Mouse (Mus musculus): ENCODE results near the gene Pkhd1. TPM values are rescaled to one million over a fixed set of nuclear protein-coding genes. Genes with fewer than 3 reads are reported as not detected.

The Pkhd1 gene
- total RNA-seq, 2 experiments from 2014 or later, result not detected

DNA sequence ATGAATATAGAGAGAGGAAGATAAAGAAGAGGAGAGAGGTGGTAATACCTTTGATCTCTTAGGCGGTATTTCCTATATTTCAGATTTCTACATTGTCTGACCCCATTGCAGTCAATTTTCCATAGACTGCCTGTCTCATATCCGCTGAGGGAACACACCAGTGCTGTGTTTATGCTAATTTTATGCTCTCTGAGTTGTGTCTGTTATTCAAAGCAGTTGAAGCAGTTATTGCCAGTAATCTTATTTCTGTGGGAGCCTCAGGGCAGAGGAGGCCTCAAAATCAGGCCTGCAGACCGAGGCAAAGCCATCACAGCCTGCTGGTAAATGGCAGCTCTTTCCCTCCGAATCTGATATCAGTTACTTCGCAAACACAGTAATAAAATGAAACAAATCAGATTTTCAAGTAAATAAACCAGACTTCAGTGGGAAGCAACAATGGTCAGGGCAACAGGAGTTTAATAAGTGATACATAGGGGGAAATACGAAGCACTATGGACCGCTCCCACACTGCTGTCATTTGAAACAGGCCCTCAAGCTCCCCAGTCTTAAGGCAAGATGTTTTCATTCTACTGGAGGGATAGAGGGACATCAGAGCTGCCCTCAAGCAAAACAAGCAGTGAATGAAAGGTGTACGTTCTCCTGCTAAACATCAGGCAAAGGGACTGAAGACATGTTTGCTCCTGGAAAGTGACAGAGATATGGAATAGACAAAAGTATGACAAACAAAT, 599.5 kb downstream of the Pkhd1 start:
- DNase-seq, result no peak
- intact Hi-C loops (cut with DNase I), result no loop called here

GRCm38 (mm10) chr1:20017619-20018018, 600.2 kb downstream of the Pkhd1 start:
- DNase-seq, result no peak
- intact Hi-C loops (cut with DNase I), result no loop called here

Other genes starting within 250 kb of the Pkhd1 start
- not detected for gene Il17a, start 112.8 kb upstream of the Pkhd1 start, total RNA-seq (2021)
- not detected for gene Il17f, start 172.6 kb upstream of the Pkhd1 start, total RNA-seq (2021)
- 10 to 100 TPM; 24.0 to 30.0 TPM for gene Mcm3, start 202.2 kb upstream of the Pkhd1 start, total RNA-seq (2021)